Mouse (Mus musculus): ENCODE data around the gene Lrrfip2. TPM values are rescaled to one million over a fixed set of nuclear protein-coding genes. Genes with fewer than 3 reads are reported as not detected.

Lrrfip2 gene
- polyA plus RNA-seq, 1 experiment: 22.3 TPM

DNA sequence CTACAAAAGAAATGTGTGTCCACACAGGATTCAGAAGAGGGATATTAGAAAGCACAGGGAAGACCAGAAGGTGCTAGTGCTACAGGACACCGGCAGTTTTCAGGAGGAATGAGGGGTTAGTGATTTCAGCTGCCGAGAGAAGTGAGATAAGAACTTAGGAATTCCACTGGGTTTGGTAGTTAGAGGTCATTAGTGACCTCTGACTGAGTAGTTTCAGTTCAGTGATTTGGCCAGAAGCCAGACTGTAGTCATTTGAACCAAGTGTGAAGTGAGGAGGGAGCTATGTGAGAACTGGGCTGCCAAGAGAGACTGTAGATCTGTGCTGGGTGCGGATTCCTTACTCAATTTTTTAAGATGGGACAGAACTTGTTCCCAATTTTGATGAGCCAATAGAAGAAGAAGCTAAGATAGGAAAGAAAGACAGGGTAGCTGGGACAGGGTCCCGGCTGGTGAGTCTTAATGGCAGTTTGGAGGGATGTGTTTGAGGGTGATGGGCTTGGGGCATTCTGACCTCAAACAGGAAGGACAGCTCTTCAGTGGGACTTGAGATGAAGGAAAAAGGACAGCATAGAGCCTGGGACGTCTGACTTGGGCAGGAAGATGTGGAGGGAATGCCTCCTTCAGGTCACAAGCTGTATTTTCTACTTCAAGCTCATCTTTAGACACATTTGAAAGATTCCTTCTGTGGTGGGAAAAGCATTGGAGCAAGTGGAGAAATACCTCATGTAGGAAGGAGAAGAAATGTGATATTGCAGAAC is 32.0 kb downstream of the Lrrfip2 start:
- TF ChIP-seq CTCF (IDR thresholded peaks at IDR 0.05; ENCODE audit: insufficient read depth, low read length): peak; percentile 28; the same call in 1 of the 2 replicates
- TF ChIP-seq POLR2A (IDR thresholded peaks at IDR 0.05; ENCODE audit: borderline replicate concordance, extremely low read depth, low read depth, low read length): no peak
- 29% methylated on average over 5 of the region's 5 CpGs for WGBS
- H3K4me3 ChIP-seq (replicated peaks; ENCODE audit: extremely low read depth, low read depth, low read length): no peak overlapping the region
- peaks cover 32% of the 10 kb centered on the region for H3K4me1 ChIP-seq (ENCODE audit: control insufficient read depth, insufficient read depth, low read length)
- DNase-seq: no peak

DNA sequence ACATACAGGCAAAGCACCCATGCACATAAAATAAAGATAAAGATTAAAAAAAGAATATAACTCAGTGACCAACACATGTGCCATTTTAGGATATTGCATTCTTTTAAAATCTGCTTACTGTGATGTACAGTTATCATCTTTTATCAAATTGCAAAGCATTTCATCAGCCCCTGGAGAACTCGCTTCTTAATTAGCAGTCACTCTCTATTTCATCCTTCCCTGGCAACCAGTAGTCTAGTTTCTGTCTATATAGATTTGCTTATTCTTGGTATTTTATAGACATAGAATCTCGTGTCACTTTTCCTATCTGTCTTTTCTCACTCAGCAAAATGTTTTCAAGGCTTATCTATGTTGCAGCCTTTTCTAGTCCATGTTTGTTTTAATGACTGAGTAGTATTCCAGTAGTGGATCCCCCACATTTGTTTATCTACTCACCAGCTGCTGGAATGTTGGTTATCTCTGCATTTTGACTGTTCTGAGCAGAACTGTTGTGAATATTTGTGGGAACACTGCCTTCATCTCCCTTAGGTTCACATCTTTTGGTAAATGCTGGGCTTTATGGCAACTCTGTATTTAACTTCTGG is 35.0 kb downstream of the Lrrfip2 start:
- H3K4me1 ChIP-seq (ENCODE audit: control insufficient read depth, insufficient read depth, low read length): peaks cover 17% of the 10 kb centered on the region
- 67% methylated on average over 2 of the region's 2 CpGs for WGBS

DNA sequence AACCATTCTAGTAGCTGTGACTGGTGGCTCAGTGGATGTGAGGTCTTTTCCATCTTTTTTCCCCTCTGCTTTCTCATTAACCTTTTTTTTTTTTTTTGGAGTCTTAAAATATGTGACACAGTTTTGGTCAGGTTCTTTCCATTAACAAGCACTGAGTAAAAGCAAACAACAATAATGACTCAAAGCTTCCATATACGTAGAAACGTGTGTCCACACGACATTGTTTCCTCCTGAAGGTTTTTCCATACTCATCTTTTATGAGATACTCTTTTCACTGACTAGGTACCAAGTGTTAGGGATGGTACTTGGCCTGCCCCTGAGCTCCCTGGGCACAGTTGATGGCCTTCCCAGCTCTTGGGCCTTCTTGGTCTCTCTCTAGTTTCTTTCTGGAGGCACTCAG is 35.6 kb downstream of the Lrrfip2 start:
- WGBS: 83% methylated on average over 3 of the region's 3 CpGs
- TF ChIP-seq CTCF (IDR thresholded peaks at IDR 0.05; ENCODE audit: insufficient read depth, low read length) (no peak), POLR2A (IDR thresholded peaks at IDR 0.05; ENCODE audit: borderline replicate concordance, extremely low read depth, low read depth, low read length) (no peak)
- Histone ChIP-seq H3K4me1 (ENCODE audit: control insufficient read depth, insufficient read depth, low read length) (peaks cover 17% of the 10 kb centered on the region), H3K4me3 (replicated peaks; ENCODE audit: extremely low read depth, low read depth, low read length) (no peak overlapping the region)
- no peak for DNase-seq

More for the DNA sequence above, 35.0 kb downstream of the Lrrfip2 start:
- no peak overlapping the region for H3K4me3 ChIP-seq (replicated peaks; ENCODE audit: extremely low read depth, low read depth, low read length)
- no peak for DNase-seq
- no peak for TF ChIP-seq CTCF (IDR thresholded peaks at IDR 0.05; ENCODE audit: insufficient read depth, low read length)
- TF ChIP-seq POLR2A (IDR thresholded peaks at IDR 0.05; ENCODE audit: borderline replicate concordance, extremely low read depth, low read depth, low read length): no peak

DNA sequence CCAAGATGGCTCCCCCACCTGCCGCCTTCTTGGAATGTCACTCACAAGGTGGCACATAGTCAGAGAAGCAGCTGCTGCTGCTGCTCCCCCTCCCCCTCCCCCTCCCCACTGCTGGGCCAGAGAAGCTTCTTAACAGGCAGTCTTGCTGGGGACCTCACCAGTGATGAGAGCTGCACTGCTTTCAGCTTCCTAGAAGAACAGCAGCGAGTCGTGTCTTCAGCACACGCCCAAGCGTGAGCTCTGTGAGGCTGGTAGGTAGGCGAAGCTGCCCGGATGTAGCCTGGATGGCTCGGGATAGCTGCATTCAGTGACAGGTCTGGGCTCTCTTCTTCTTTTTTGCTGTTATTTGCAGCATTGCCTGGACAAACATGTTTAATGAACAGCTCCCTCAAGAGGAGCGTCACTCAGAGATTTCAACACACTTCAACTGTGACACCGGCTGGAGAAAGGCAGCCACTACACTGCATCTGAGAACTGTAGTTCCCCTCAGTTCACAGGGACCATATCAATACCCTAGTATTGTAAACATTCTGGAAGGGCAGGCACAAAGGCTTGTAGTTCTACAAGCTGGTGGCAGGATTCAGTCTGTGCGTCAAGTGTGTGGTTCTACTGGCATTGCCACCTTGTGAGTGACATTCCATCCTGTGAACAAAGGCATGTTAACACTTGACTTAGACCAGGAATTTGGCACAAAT is 38.5 kb downstream of the Lrrfip2 start:
- Histone ChIP-seq H3K4me1 (ENCODE audit: control insufficient read depth, insufficient read depth, low read length) (peaks cover 4% of the 10 kb centered on the region), H3K4me3 (replicated peaks; ENCODE audit: extremely low read depth, low read depth, low read length) (no peak overlapping the region)
- 67% methylated on average over 11 of the region's 11 CpGs for WGBS
- no peak for TF ChIP-seq POLR2A (IDR thresholded peaks at IDR 0.05; ENCODE audit: borderline replicate concordance, extremely low read depth, low read depth, low read length)
- TF ChIP-seq CTCF (IDR thresholded peaks at IDR 0.05; ENCODE audit: insufficient read depth, low read length): no peak
- no peak for DNase-seq

DNA sequence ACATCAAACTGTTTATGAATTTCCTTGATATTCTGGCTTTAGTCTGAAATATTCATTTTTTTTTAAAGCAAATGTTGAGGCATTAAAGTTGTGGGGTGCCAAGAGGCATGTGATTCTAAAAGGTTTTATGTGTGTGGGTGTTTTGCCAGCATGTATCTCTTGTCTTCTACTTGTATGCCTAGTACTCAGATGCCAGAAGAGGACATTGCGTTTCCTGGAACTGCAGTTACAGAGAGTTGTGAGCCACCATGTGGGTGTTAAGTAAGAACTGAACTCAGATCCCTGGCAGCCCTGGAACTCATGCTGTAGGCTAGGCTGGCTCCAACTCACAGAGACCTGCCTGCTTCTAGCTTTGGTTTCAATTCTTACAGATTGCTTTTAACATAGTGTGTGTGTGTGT is 42.2 kb downstream of the Lrrfip2 start:
- WGBS: 56% methylated on average over 1 of the region's 1 CpGs

DNA sequence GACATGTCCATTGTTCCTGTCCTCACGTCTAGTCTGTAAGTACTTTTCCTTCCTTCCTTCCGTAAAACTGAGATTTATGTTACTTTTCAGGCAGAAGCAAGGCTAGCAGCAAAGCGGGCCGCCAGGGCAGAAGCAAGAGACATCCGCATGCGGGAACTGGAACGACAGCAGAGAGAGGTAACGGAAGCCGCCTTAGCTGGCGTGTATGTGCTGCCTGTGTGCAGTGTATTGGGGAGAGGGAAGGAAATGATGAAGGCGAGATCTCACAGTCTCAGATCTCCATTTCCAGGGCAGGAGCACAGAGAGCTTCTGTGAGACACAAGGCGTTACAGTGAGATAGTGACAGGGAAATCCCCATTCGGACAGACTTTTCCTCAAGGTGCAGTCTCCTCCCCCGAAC is 43.8 kb downstream of the Lrrfip2 start:
- 72% methylated on average over 14 of the region's 14 CpGs for WGBS
- H3K4me1 ChIP-seq (ENCODE audit: control insufficient read depth, insufficient read depth, low read length): peaks cover 2% of the 10 kb centered on the region; the same call in 1 of the 2 replicates
- TF ChIP-seq POLR2A (IDR thresholded peaks at IDR 0.05; ENCODE audit: borderline replicate concordance, extremely low read depth, low read depth, low read length) (no peak), CTCF (IDR thresholded peaks at IDR 0.05; ENCODE audit: insufficient read depth, low read length) (no peak)
- no peak overlapping the region for H3K4me3 ChIP-seq (replicated peaks; ENCODE audit: extremely low read depth, low read depth, low read length)
- DNase-seq: no peak

More for the DNA sequence above, 42.2 kb downstream of the Lrrfip2 start:
- H3K4me3 ChIP-seq (replicated peaks; ENCODE audit: extremely low read depth, low read depth, low read length): no peak overlapping the region
- peaks cover 4% of the 10 kb centered on the region; the same call in 1 of the 2 replicates for H3K4me1 ChIP-seq (ENCODE audit: control insufficient read depth, insufficient read depth, low read length)
- no peak for DNase-seq
- TF ChIP-seq POLR2A (IDR thresholded peaks at IDR 0.05; ENCODE audit: borderline replicate concordance, extremely low read depth, low read depth, low read length) (no peak), CTCF (IDR thresholded peaks at IDR 0.05; ENCODE audit: insufficient read depth, low read length) (no peak)

DNA sequence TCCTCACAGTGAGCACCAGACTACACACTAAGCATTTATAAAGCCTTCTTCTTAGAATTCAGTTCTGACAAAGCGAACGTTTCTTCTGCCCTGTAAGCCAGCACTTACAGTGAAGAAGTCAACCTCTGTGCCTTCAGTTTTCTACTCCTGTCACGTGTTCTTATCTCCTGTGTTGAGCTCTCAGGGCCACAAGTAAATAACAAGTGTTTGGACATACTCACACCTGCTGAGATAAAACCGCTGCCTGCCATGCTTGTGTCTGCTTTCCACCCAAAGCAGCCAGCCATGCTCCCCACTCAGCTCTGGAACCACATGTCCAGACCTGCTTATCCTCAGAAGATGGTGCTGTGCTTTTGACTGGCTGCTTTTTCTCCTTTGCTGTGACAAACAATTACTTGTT is 49.2 kb downstream of the Lrrfip2 start:
- Histone ChIP-seq H3K4me1 (ENCODE audit: control insufficient read depth, insufficient read depth, low read length) (peaks cover 3% of the 10 kb centered on the region; the same call in 1 of the 2 replicates), H3K4me3 (replicated peaks; ENCODE audit: extremely low read depth, low read depth, low read length) (no peak overlapping the region)
- DNase-seq: no peak
- TF ChIP-seq CTCF (IDR thresholded peaks at IDR 0.05; ENCODE audit: insufficient read depth, low read length) (no peak), POLR2A (IDR thresholded peaks at IDR 0.05; ENCODE audit: borderline replicate concordance, extremely low read depth, low read depth, low read length) (no peak)
- 60% methylated on average over 4 of the region's 4 CpGs for WGBS

DNA sequence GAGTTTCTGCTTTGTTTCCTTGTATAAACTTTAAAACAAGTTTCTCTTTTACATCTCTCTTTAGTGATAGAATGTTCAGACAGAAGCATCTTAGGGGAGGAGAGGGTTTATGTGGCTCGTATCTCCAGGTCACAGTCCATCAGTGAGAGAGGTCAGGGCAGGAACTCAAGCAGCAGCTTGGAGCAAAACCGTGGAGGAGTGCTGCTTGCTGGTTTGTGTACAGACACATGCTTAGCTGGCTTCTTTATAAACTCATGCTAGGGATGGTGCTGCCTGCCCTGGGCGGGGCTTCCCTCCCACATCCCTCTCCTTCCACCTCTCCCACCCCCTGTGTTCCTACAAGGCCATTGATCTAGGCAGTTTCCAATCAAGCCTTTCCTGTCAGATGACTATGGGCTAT is 53.0 kb downstream of the Lrrfip2 start:
- peaks cover 3% of the 10 kb centered on the region; the same call in 1 of the 2 replicates for H3K4me1 ChIP-seq (ENCODE audit: control insufficient read depth, insufficient read depth, low read length)
- DNase-seq: no peak
- 46% methylated on average over 3 of the region's 3 CpGs for WGBS
- no peak for TF ChIP-seq POLR2A (IDR thresholded peaks at IDR 0.05; ENCODE audit: borderline replicate concordance, extremely low read depth, low read depth, low read length)
- no peak for TF ChIP-seq CTCF (IDR thresholded peaks at IDR 0.05; ENCODE audit: insufficient read depth, low read length)
- H3K4me3 ChIP-seq (replicated peaks; ENCODE audit: extremely low read depth, low read depth, low read length): no peak overlapping the region

DNA sequence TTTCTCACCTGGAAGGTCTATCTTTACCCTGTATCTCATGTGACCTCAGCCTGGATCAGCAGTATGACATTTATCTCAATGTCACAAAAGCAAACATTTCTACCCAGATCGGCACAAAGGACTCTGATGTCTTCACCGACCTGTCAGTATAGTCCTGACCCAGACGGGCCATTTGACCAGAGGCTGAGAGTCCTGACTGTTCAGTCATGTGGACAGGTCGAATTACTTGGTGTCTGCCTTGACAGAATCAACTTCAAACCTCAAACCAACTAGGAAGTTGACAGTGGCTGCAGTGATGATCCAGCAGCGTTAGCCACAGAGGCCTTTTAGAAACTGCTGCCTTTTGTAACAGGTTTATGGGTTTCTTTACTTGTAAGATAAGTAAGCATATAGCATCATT is 56.7 kb downstream of the Lrrfip2 start:
- H3K4me1 ChIP-seq (ENCODE audit: control insufficient read depth, insufficient read depth, low read length): no peaks in the 10 kb centered on the region; the same call in 1 of the 2 replicates
- no peak overlapping the region for H3K4me3 ChIP-seq (replicated peaks; ENCODE audit: extremely low read depth, low read depth, low read length)
- 54% methylated on average over 5 of the region's 5 CpGs for WGBS
- DNase-seq: no peak
- TF ChIP-seq POLR2A (IDR thresholded peaks at IDR 0.05; ENCODE audit: borderline replicate concordance, extremely low read depth, low read depth, low read length): no peak
- no peak for TF ChIP-seq CTCF (IDR thresholded peaks at IDR 0.05; ENCODE audit: insufficient read depth, low read length)

All from lung, adult 2 months (tissue).